Mouse (Mus musculus): ENCODE data around the gene Olfr555. TPM values are rescaled to one million over a fixed set of nuclear protein-coding genes. Genes with fewer than 3 reads are reported as not detected.

Gene Olfr555
- polyA plus RNA-seq, 1 experiment from 2014 or later: not detected

GRCm38 (mm10) chr7:102676225-102676624, 17.6 kb downstream of the Olfr555 start:
- 78% methylated on average over 2 of the region's 2 CpGs for WGBS
- Histone ChIP-seq H3K9ac (ENCODE audit: low read length) (no peak overlapping the region), H3K4me2 (ENCODE audit: low read length) (no peak overlapping the region), H3K27ac (ENCODE audit: low read depth, low read length) (no peak overlapping the region), H3K4me3 (ENCODE audit: low read depth, low read length) (no peak overlapping the region), H3K4me1 (ENCODE audit: control insufficient read depth, insufficient read depth, low read length) (no peaks in the 10 kb centered on the region), H3K9me3 (replicated peaks; ENCODE audit: control insufficient read depth, low read length) (no peaks in the 10 kb centered on the region), H3K36me3 (ENCODE audit: control insufficient read depth, insufficient read depth, low read length) (no peaks in the 10 kb centered on the region), H3K27me3 (replicated peaks; ENCODE audit: control insufficient read depth, insufficient read depth, low read length) (no peaks in the 10 kb centered on the region)
- DNase-seq (ENCODE audit: low spot score) (no peak), ATAC-seq (no peak)

GRCm38 (mm10) chr7:102681916-102682315, 23.3 kb downstream of the Olfr555 start:
- Histone ChIP-seq H3K4me3 (ENCODE audit: low read depth, low read length) (no peak overlapping the region), H3K4me2 (ENCODE audit: low read length) (no peak overlapping the region), H3K27ac (ENCODE audit: low read depth, low read length) (no peak overlapping the region), H3K4me1 (ENCODE audit: control insufficient read depth, insufficient read depth, low read length) (no peaks in the 10 kb centered on the region), H3K9me3 (replicated peaks; ENCODE audit: control insufficient read depth, low read length) (no peaks in the 10 kb centered on the region), H3K9ac (ENCODE audit: low read length) (no peak overlapping the region), H3K36me3 (ENCODE audit: control insufficient read depth, insufficient read depth, low read length) (0 out of 2 replicates have a peak, but pooled peaks cover 4% of the 10 kb centered on the region), H3K27me3 (replicated peaks; ENCODE audit: control insufficient read depth, insufficient read depth, low read length) (no peaks in the 10 kb centered on the region)
- 93% methylated on average over 1 of the region's 1 CpGs for WGBS
- ATAC-seq: no peak
- no peak for DNase-seq (ENCODE audit: low spot score)

- DNase-seq (ENCODE audit: low spot score): peak; percentile 94
- H3K27me3 ChIP-seq (replicated peaks; ENCODE audit: control insufficient read depth, insufficient read depth, low read length): no peaks in the 10 kb centered on the region
- peak; percentile 100 for ATAC-seq
- H3K36me3 ChIP-seq (ENCODE audit: control insufficient read depth, insufficient read depth, low read length): no peaks in the 10 kb centered on the region
- no peak within 1 kb of the TSS for H3K27ac ChIP-seq (ENCODE audit: low read depth, low read length)
- peak within 1 kb of the TSS; percentile 71 for H3K9ac ChIP-seq (ENCODE audit: low read length)
- no peaks in the 10 kb centered on the region for H3K9me3 ChIP-seq (replicated peaks; ENCODE audit: control insufficient read depth, low read length)
- H3K4me2 ChIP-seq (ENCODE audit: low read length): peak within 1 kb of the TSS; percentile 76
- under 1% methylated on average over 39 of the region's 40 CpGs for WGBS
- H3K4me3 ChIP-seq (ENCODE audit: low read depth, low read length): peak within 1 kb of the TSS; percentile 52
- H3K4me1 ChIP-seq (ENCODE audit: control insufficient read depth, insufficient read depth, low read length): no peaks in the 10 kb centered on the region
Observed at GRCm38 (mm10) chr7:102686944-102687501, 28.4 kb downstream of the Olfr555 start, which contains the start of gene Trim68. Trim68 (minus strand) TSS chr7:102687327.

- peak; percentile 42 for DNase-seq (ENCODE audit: low spot score)
- 85% methylated on average over 5 of the region's 5 CpGs for WGBS
- no peak for ATAC-seq
- H3K4me1 ChIP-seq (ENCODE audit: control insufficient read depth, insufficient read depth, low read length): no peaks in the 10 kb centered on the region
- no peaks in the 10 kb centered on the region for H3K36me3 ChIP-seq (ENCODE audit: control insufficient read depth, insufficient read depth, low read length)
- no peak within 1 kb of the TSS for H3K4me2 ChIP-seq (ENCODE audit: low read length)
- no peaks in the 10 kb centered on the region for H3K27me3 ChIP-seq (replicated peaks; ENCODE audit: control insufficient read depth, insufficient read depth, low read length)
- H3K4me3 ChIP-seq (ENCODE audit: low read depth, low read length): no peak within 1 kb of the TSS
- no peaks in the 10 kb centered on the region for H3K9me3 ChIP-seq (replicated peaks; ENCODE audit: control insufficient read depth, low read length)
- no peak within 1 kb of the TSS for H3K27ac ChIP-seq (ENCODE audit: low read depth, low read length)
- H3K9ac ChIP-seq (ENCODE audit: low read length): no peak within 1 kb of the TSS
Observed at GRCm38 (mm10) chr7:102695358-102696125, 36.9 kb downstream of the Olfr555 start, which contains the start of gene Olfr557. Olfr557 (plus strand) TSS chr7:102695910.

GRCm38 (mm10) chr7:102698461-102698860, 39.8 kb downstream of the Olfr555 start:
- Histone ChIP-seq H3K9ac (ENCODE audit: low read length) (no peak overlapping the region), H3K4me1 (ENCODE audit: control insufficient read depth, insufficient read depth, low read length) (no peaks in the 10 kb centered on the region), H3K9me3 (replicated peaks; ENCODE audit: control insufficient read depth, low read length) (no peaks in the 10 kb centered on the region), H3K27me3 (replicated peaks; ENCODE audit: control insufficient read depth, insufficient read depth, low read length) (no peaks in the 10 kb centered on the region), H3K27ac (ENCODE audit: low read depth, low read length) (no peak overlapping the region), H3K4me3 (ENCODE audit: low read depth, low read length) (no peak overlapping the region), H3K36me3 (ENCODE audit: control insufficient read depth, insufficient read depth, low read length) (no peaks in the 10 kb centered on the region), H3K4me2 (ENCODE audit: low read length) (no peak overlapping the region)
- ATAC-seq (no peak), DNase-seq (ENCODE audit: low spot score) (no peak)
- 86% methylated on average over 7 of the region's 7 CpGs for WGBS

GRCm38 (mm10) chr7:102701915-102702314, 43.3 kb downstream of the Olfr555 start, which contains the start of gene Olfr558:
Olfr558 (plus strand) TSS chr7:102702215.
- H3K4me2 ChIP-seq (ENCODE audit: low read length): no peak within 1 kb of the TSS
- no peaks in the 10 kb centered on the region for H3K36me3 ChIP-seq (ENCODE audit: control insufficient read depth, insufficient read depth, low read length)
- H3K9me3 ChIP-seq (replicated peaks; ENCODE audit: control insufficient read depth, low read length): no peaks in the 10 kb centered on the region
- no peaks in the 10 kb centered on the region for H3K4me1 ChIP-seq (ENCODE audit: control insufficient read depth, insufficient read depth, low read length)
- no peak within 1 kb of the TSS for H3K9ac ChIP-seq (ENCODE audit: low read length)
- ATAC-seq (no peak), DNase-seq (ENCODE audit: low spot score) (no peak)
- no peak within 1 kb of the TSS for H3K4me3 ChIP-seq (ENCODE audit: low read depth, low read length)
- H3K27ac ChIP-seq (ENCODE audit: low read depth, low read length): no peak within 1 kb of the TSS
- no peaks in the 10 kb centered on the region for H3K27me3 ChIP-seq (replicated peaks; ENCODE audit: control insufficient read depth, insufficient read depth, low read length)

Other genes with a start within 250 kb of the Olfr555 start
- 96.7 and 98.6 TPM in 2 replicates for gene Rrm1, start 217.1 kb upstream of the Olfr555 start, polyA plus RNA-seq (2014; fragmentation: Nextera tagmentation; extraction: Ambion mirVana)
- gene Olfr543, start 177.1 kb upstream of the Olfr555 start, polyA plus RNA-seq (2014; fragmentation: Nextera tagmentation; extraction: Ambion mirVana): 0.46 TPM in 1 of 2 replicates, not detected in the other
- gene Olfr544, start 170.5 kb upstream of the Olfr555 start, polyA plus RNA-seq (2014; fragmentation: Nextera tagmentation; extraction: Ambion mirVana): 0.09 TPM in 1 of 2 replicates, not detected in the other
- gene Olfr545, start 159.2 kb upstream of the Olfr555 start, polyA plus RNA-seq (2014; fragmentation: Nextera tagmentation; extraction: Ambion mirVana): 0.23 TPM in 1 of 2 replicates, not detected in the other
- not detected in 2 replicates for gene Olfr547, start 124.1 kb upstream of the Olfr555 start, polyA plus RNA-seq (2014; fragmentation: Nextera tagmentation; extraction: Ambion mirVana)
- gene Olfr548-ps1, start 117.9 kb upstream of the Olfr555 start, polyA plus RNA-seq (2014; fragmentation: Nextera tagmentation; extraction: Ambion mirVana): not detected in 2 replicates
- not detected in 2 replicates for gene Olfr549, start 109.0 kb upstream of the Olfr555 start, polyA plus RNA-seq (2014; fragmentation: Nextera tagmentation; extraction: Ambion mirVana)
- gene Trim21, start 93.3 kb upstream of the Olfr555 start, polyA plus RNA-seq (2014; fragmentation: Nextera tagmentation; extraction: Ambion mirVana): not detected in 2 replicates
- not detected in 2 replicates for gene Olfr550, start 87.4 kb upstream of the Olfr555 start, polyA plus RNA-seq (2014; fragmentation: Nextera tagmentation; extraction: Ambion mirVana)
- gene Olfr551, start 66.9 kb upstream of the Olfr555 start, polyA plus RNA-seq (2014; fragmentation: Nextera tagmentation; extraction: Ambion mirVana): not detected in 2 replicates
- not detected in 2 replicates for gene Olfr552, start 61.1 kb upstream of the Olfr555 start, polyA plus RNA-seq (2014; fragmentation: Nextera tagmentation; extraction: Ambion mirVana)
- not detected in 2 replicates for gene Olfr553, start 40.6 kb upstream of the Olfr555 start, polyA plus RNA-seq (2014; fragmentation: Nextera tagmentation; extraction: Ambion mirVana)
- not detected in 2 replicates for gene Olfr554, start 20.4 kb upstream of the Olfr555 start, polyA plus RNA-seq (2014; fragmentation: Nextera tagmentation; extraction: Ambion mirVana)
- not detected in 2 replicates for gene Olfr556, start 6.1 kb downstream of the Olfr555 start, polyA plus RNA-seq (2014; fragmentation: Nextera tagmentation; extraction: Ambion mirVana)
- 4.4 and 5.8 TPM in 2 replicates for gene Trim68, start 28.5 kb downstream of the Olfr555 start, polyA plus RNA-seq (2014; fragmentation: Nextera tagmentation; extraction: Ambion mirVana)
- gene Olfr557, start 37.1 kb downstream of the Olfr555 start, polyA plus RNA-seq (2014; fragmentation: Nextera tagmentation; extraction: Ambion mirVana): not detected in 2 replicates
- gene Olfr558, start 43.4 kb downstream of the Olfr555 start, polyA plus RNA-seq (2014; fragmentation: Nextera tagmentation; extraction: Ambion mirVana): not detected in 2 replicates
- gene Olfr33, start 60.2 kb downstream of the Olfr555 start, polyA plus RNA-seq (2014; fragmentation: Nextera tagmentation; extraction: Ambion mirVana): not detected in 2 replicates
- gene Olfr559, start 68.7 kb downstream of the Olfr555 start, polyA plus RNA-seq (2014; fragmentation: Nextera tagmentation; extraction: Ambion mirVana): not detected in 2 replicates
- gene Olfr560, start 100.5 kb downstream of the Olfr555 start, polyA plus RNA-seq (2014; fragmentation: Nextera tagmentation; extraction: Ambion mirVana): not detected in 2 replicates
- 0.06 TPM in 1 of 2 replicates, not detected in the other for gene Olfr78, start 100.6 kb downstream of the Olfr555 start, polyA plus RNA-seq (2014; fragmentation: Nextera tagmentation; extraction: Ambion mirVana)
- not detected in 2 replicates for gene Olfr561, start 112.4 kb downstream of the Olfr555 start, polyA plus RNA-seq (2014; fragmentation: Nextera tagmentation; extraction: Ambion mirVana)
- gene Olfr564, start 144.7 kb downstream of the Olfr555 start, polyA plus RNA-seq (2014; fragmentation: Nextera tagmentation; extraction: Ambion mirVana): not detected in 2 replicates
- not detected in 2 replicates for gene Olfr566, start 199.9 kb downstream of the Olfr555 start, polyA plus RNA-seq (2014; fragmentation: Nextera tagmentation; extraction: Ambion mirVana)
- not detected in 2 replicates for gene Olfr568, start 218.3 kb downstream of the Olfr555 start, polyA plus RNA-seq (2014; fragmentation: Nextera tagmentation; extraction: Ambion mirVana)
- not detected in 2 replicates for gene Olfr569, start 232.1 kb downstream of the Olfr555 start, polyA plus RNA-seq (2014; fragmentation: Nextera tagmentation; extraction: Ambion mirVana)
- gene Olfr570, start 235.8 kb downstream of the Olfr555 start, polyA plus RNA-seq (2014; fragmentation: Nextera tagmentation; extraction: Ambion mirVana): 0.15 TPM in 1 of 2 replicates, not detected in the other